Mouse (Mus musculus): Measurements from ENCODE around the gene Bcar3. TPM values are rescaled to one million over a fixed set of nuclear protein-coding genes. Genes with fewer than 3 reads are reported as not detected.

Bcar3 gene
- polyA plus RNA-seq, 1 experiment from 2014 or later = 5.9 TPM

DNA sequence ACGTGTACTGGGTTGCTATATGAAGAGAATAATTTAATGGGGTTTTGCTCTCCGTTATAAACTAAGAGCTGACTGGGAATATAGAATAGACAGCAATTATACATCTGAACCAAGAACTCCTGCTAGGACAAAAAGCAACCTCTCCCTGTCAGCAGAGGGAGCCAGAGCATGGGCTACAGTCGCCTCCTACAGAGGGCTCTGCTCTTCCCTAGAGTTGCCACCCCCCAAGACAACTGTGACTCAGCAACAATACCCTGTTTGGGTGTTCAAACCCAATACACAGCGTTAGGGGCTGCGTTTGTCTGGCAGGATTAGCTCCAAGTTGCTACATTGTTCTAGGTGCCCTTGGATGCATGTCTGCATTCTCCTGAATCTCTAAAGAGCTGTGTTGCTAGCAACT is 1.6 kb downstream of the Bcar3 start:
- WGBS = 13% methylated on average over 5 of the region's 5 CpGs
- Histone ChIP-seq H3K9me3 (no peaks in the 10 kb centered on the region), H3K36me3 (no peaks in the 10 kb centered on the region), H3K4me1 (replicated peaks) (peaks cover 36% of the 10 kb centered on the region), H3K27ac (replicated peaks) (peak overlapping the region; percentile 99), H3K4me3 (no peak overlapping the region), H3K27me3 (no peaks in the 10 kb centered on the region), H3K4me2 (no peak overlapping the region), H3K9ac (no peak overlapping the region)
- ATAC-seq (ENCODE audit: low FRiP score, low read depth) = no peak

GRCm38 (mm10) chr3:122296979-122297378 is 3.0 kb downstream of the Bcar3 start:
- peaks cover 27% of the 10 kb centered on the region for H3K4me1 ChIP-seq (replicated peaks)
- ATAC-seq (ENCODE audit: low FRiP score, low read depth) = no peak
- no peak overlapping the region for H3K9ac ChIP-seq
- no peaks in the 10 kb centered on the region for H3K36me3 ChIP-seq
- H3K9me3 ChIP-seq = no peaks in the 10 kb centered on the region
- no peak overlapping the region for H3K4me3 ChIP-seq
- no peak overlapping the region for H3K4me2 ChIP-seq
- WGBS = 43% methylated on average over 5 of the region's 5 CpGs
- H3K27ac ChIP-seq (replicated peaks) = no peak overlapping the region
- H3K27me3 ChIP-seq = no peaks in the 10 kb centered on the region

GRCm38 (mm10) chr3:122300983-122301919 is 7.3 kb downstream of the Bcar3 start:
- no peaks in the 10 kb centered on the region for H3K27me3 ChIP-seq

GRCm38 (mm10) chr3:122304560-122304959 is 10.6 kb downstream of the Bcar3 start:
- H3K4me2 ChIP-seq = no peak overlapping the region
- no peak overlapping the region for H3K9ac ChIP-seq
- H3K27me3 ChIP-seq = no peaks in the 10 kb centered on the region
- no peak overlapping the region for H3K4me3 ChIP-seq
- H3K27ac ChIP-seq (replicated peaks) = no peak overlapping the region
- 85% methylated on average over 4 of the region's 4 CpGs for WGBS
- H3K4me1 ChIP-seq (replicated peaks) = peaks cover 6% of the 10 kb centered on the region; the same call in 1 of the 2 replicates
- no peak for ATAC-seq (ENCODE audit: low FRiP score, low read depth)
- no peaks in the 10 kb centered on the region for H3K36me3 ChIP-seq
- no peaks in the 10 kb centered on the region for H3K9me3 ChIP-seq

More at GRCm38 (mm10) chr3:122300983-122301919, 7.3 kb downstream of the Bcar3 start:
- peaks cover 6% of the 10 kb centered on the region; the same call in 1 of the 2 replicates for H3K4me1 ChIP-seq (replicated peaks)
- H3K36me3 ChIP-seq = no peaks in the 10 kb centered on the region
- ATAC-seq (ENCODE audit: low FRiP score, low read depth) = peak; percentile 61; the same call in 1 of the 2 replicates
- 60% methylated on average over 9 of the region's 9 CpGs for WGBS
- H3K9me3 ChIP-seq = no peaks in the 10 kb centered on the region
- H3K4me3 ChIP-seq = no peak overlapping the region
- H3K4me2 ChIP-seq = no peak overlapping the region
- H3K27ac ChIP-seq (replicated peaks) = 0 out of 2 replicates have a peak overlapping the region, but pooled peaks have one; percentile 1
- H3K9ac ChIP-seq = no peak overlapping the region

- 68% methylated on average over 4 of the region's 4 CpGs for WGBS
- ATAC-seq (ENCODE audit: low FRiP score, low read depth) = no peak
- Histone ChIP-seq H3K4me3 (no peak overlapping the region), H3K4me2 (no peak overlapping the region), H3K9me3 (no peaks in the 10 kb centered on the region), H3K4me1 (replicated peaks) (no peaks in the 10 kb centered on the region), H3K9ac (no peak overlapping the region), H3K27me3 (no peaks in the 10 kb centered on the region), H3K36me3 (no peaks in the 10 kb centered on the region), H3K27ac (replicated peaks) (no peak overlapping the region)
These were observed 14.1 kb downstream of the Bcar3 start for GRCm38 (mm10) chr3:122307894-122308671.

GRCm38 (mm10) chr3:122308981-122309380 is 15.0 kb downstream of the Bcar3 start:
- H3K9ac ChIP-seq = no peak overlapping the region
- no peaks in the 10 kb centered on the region for H3K9me3 ChIP-seq
- H3K27me3 ChIP-seq = no peaks in the 10 kb centered on the region
- ATAC-seq (ENCODE audit: low FRiP score, low read depth) = no peak
- no peaks in the 10 kb centered on the region for H3K4me1 ChIP-seq (replicated peaks)
- WGBS = 37% methylated on average over 6 of the region's 6 CpGs
- H3K4me2 ChIP-seq = no peak overlapping the region
- no peaks in the 10 kb centered on the region for H3K36me3 ChIP-seq
- no peak overlapping the region for H3K27ac ChIP-seq (replicated peaks)
- H3K4me3 ChIP-seq = no peak overlapping the region

DNA sequence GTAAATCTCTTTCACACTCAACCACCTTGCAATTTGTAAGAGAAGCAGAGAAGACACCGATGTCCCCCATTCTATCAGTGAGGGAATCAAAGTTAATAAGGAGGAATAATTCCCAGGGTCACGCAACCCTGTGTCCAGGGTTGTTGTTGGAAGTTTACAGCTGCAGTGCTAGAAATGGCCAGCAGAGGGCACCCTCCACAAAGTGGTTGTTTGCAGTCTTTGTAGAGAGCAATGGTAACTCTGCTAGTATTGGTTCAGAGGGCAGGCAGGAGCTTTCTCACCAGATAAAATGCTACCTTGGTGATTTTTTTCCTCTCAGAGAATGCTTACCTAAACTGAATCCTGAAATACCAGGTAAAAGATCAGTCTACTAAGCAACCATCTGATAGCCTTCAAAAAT is 18.1 kb downstream of the Bcar3 start:
- no peak overlapping the region for H3K4me3 ChIP-seq
- no peaks in the 10 kb centered on the region for H3K27me3 ChIP-seq
- no peak overlapping the region for H3K27ac ChIP-seq (replicated peaks)
- H3K9ac ChIP-seq = no peak overlapping the region
- no peaks in the 10 kb centered on the region for H3K36me3 ChIP-seq
- no peak overlapping the region for H3K4me2 ChIP-seq
- peak; percentile 47; the same call in 1 of the 2 replicates for ATAC-seq (ENCODE audit: low FRiP score, low read depth)
- no peaks in the 10 kb centered on the region for H3K9me3 ChIP-seq
- 17% methylated on average over 2 of the region's 2 CpGs for WGBS
- peaks cover 5% of the 10 kb centered on the region for H3K4me1 ChIP-seq (replicated peaks)

DNA sequence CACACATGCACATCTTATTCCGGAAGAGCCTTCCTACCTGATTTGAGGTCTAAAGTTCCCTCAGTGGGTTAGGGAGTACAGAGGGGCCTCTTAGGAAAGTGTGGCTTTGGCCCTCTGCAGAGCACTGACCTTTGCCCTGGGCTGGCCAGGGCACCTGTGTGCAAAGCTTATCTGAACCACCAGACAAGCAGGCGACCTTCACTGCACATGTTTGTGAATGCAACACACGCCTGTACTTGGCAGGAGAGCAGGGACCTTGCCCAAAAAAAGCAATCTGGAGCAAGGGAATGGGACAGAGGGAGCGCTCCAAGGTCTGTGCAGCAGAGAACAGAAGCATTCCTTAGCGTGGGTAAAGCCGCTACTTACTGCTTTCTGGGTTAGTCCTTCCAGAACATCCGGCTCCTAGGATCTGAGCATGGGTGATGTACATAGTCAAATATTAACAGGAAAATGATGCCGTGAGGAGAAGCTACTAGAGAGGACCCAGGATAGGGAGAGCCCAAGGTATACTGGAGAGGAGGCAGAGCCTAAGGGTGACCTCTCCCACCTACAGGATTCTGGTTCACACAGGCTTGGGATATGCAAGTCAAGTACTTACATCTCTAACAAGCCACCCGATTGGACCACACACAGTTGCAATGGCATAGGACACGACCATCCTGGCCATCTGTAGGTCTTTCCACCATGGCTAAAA is 19.1 kb downstream of the Bcar3 start:
- WGBS = 84% methylated on average over 10 of the region's 10 CpGs
- Histone ChIP-seq H3K4me2 (no peak overlapping the region), H3K27me3 (no peaks in the 10 kb centered on the region), H3K4me1 (replicated peaks) (peaks cover 5% of the 10 kb centered on the region), H3K4me3 (no peak overlapping the region), H3K36me3 (no peaks in the 10 kb centered on the region), H3K27ac (replicated peaks) (no peak overlapping the region), H3K9me3 (no peaks in the 10 kb centered on the region), H3K9ac (no peak overlapping the region)
- ATAC-seq (ENCODE audit: low FRiP score, low read depth) = no peak; the same call in 1 of the 2 replicates

DNA sequence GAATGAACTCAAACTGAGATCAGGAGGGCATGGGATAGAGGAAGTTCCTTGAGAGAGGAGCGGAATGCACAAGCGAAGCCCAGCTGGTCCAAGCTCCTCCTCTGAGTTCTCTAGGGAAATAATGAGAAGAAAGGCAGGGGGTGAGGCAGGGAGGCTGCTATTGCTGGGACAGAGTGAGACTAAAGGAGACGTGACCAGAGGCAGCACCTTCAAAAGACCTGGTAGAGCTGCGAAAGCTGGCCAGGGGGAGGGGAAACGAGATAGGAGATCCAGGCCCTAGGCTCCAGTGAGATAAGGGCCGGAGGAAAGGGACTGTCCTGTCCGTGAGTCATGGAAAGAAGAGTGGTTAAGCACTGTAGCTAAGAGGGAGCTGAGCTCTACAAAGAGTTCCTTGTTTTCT is 20.0 kb downstream of the Bcar3 start:
- Histone ChIP-seq H3K4me1 (replicated peaks) (peaks cover 5% of the 10 kb centered on the region), H3K4me2 (no peak overlapping the region), H3K9me3 (no peaks in the 10 kb centered on the region), H3K36me3 (no peaks in the 10 kb centered on the region), H3K9ac (no peak overlapping the region), H3K27ac (replicated peaks) (no peak overlapping the region), H3K4me3 (no peak overlapping the region), H3K27me3 (no peaks in the 10 kb centered on the region)
- 56% methylated on average over 7 of the region's 7 CpGs for WGBS
- ATAC-seq (ENCODE audit: low FRiP score, low read depth) = no peak

DNA sequence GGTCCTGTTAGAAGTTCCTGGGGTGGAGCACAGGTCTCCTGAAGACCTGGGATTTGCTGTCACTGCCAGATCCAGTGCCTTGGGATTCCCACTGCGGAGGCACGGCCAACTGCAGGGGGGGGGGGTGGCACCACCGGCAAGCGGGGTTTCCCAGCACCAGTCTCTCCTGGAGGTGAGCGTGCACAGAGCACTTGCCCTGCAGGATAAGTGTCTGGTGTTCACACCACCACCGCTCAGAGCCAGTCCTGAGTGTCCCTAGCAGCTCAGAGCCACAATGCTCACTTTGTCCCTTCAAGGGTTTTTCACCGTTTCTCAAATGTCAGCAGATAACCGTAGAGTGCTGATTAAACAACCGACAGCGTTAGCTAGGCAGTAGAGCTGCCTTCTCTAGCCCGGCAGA is 22.7 kb downstream of the Bcar3 start:
- H3K9ac ChIP-seq = no peak overlapping the region

GRCm38 (mm10) chr3:122317339-122317738 is 23.4 kb downstream of the Bcar3 start:
- no peak overlapping the region for H3K4me2 ChIP-seq
- H3K27ac ChIP-seq (replicated peaks) = no peak overlapping the region
- no peak overlapping the region for H3K4me3 ChIP-seq
- H3K36me3 ChIP-seq = no peaks in the 10 kb centered on the region
- H3K9ac ChIP-seq = no peak overlapping the region
- H3K9me3 ChIP-seq = no peaks in the 10 kb centered on the region
- ATAC-seq (ENCODE audit: low FRiP score, low read depth) = no peak
- no peaks in the 10 kb centered on the region for H3K27me3 ChIP-seq
- WGBS = 86% methylated on average over 6 of the region's 6 CpGs
- peaks cover 5% of the 10 kb centered on the region for H3K4me1 ChIP-seq (replicated peaks)

More for the DNA sequence above, 22.7 kb downstream of the Bcar3 start:
- Histone ChIP-seq H3K9me3 (no peaks in the 10 kb centered on the region), H3K4me2 (peak overlapping the region; percentile 40), H3K4me1 (replicated peaks) (peaks cover 5% of the 10 kb centered on the region), H3K27me3 (no peaks in the 10 kb centered on the region), H3K27ac (replicated peaks) (no peak overlapping the region), H3K36me3 (no peaks in the 10 kb centered on the region), H3K4me3 (no peak overlapping the region)
- WGBS = 15% methylated on average over 11 of the region's 11 CpGs
- 0 out of 2 replicates have a peak, but pooled peaks have one; percentile 42 for ATAC-seq (ENCODE audit: low FRiP score, low read depth)
